Mouse (Mus musculus) liver, embryonic 13.5 days (tissue): ENCODE results near the gene Tshz2. TPM values are rescaled to one million over a fixed set of nuclear protein-coding genes. Genes with fewer than 3 reads are reported as not detected.

Experiments used
- ATAC-seq: fragments of 200-750 bp; cut with Nextera tagmentation; 2 replicates; pipeline ENCODE4 v1.8.0; 2017; ENCODE audit warnings: low read depth, mild to moderate bottlenecking, moderate number of reproducible peaks, moderate library complexity
- DNase-seq: peaks from one replicate; pipeline ENCODE4 v3.0.0; 2022
- H3K27ac ChIP-seq: fragments of 300-500 bp; sonication (generic); 2 replicates; pipeline ENCODE4 v1.5.1; 2015; ENCODE audit warnings: moderate library complexity, mild to moderate bottlenecking, inconsistent platforms
- H3K27me3 ChIP-seq: fragments of 300-500 bp; sonication (generic); 2 replicates; pipeline ENCODE4 v1.6.1; 2015; ENCODE audit warnings: mild to moderate bottlenecking, inconsistent platforms
- H3K36me3 ChIP-seq: fragments of 300-500 bp; sonication (generic); 2 replicates; pipeline ENCODE4 v1.6.1; 2015; ENCODE audit warnings: mild to moderate bottlenecking, inconsistent platforms
- H3K4me1 ChIP-seq: fragments of 300-500 bp; sonication (generic); replicated peaks from 2 replicates; pipeline ENCODE4 v1.6.1; 2015; ENCODE audit warnings: inconsistent platforms
- H3K4me2 ChIP-seq: fragments of 300-500 bp; sonication (generic); 2 replicates; pipeline ENCODE4 v1.6.1; 2015; ENCODE audit warnings: inconsistent platforms, mild to moderate bottlenecking, moderate library complexity
- H3K4me3 ChIP-seq: fragments of 300-500 bp; sonication (generic); replicated peaks from 2 replicates; pipeline ENCODE4 v1.5.1; 2015; ENCODE audit warnings: mild to moderate bottlenecking, inconsistent platforms
- H3K9ac ChIP-seq: fragments of 300-500 bp; sonication (generic); 2 replicates; pipeline ENCODE4 v1.6.1; 2015; ENCODE audit warnings: mild to moderate bottlenecking, inconsistent platforms
- H3K9me3 ChIP-seq: fragments of 300-500 bp; sonication (generic); replicated peaks from 2 replicates; pipeline ENCODE4 v1.6.1; 2016; ENCODE audit warnings: inconsistent platforms
- WGBS: fragments of 180-500 bp; shearing (Covaris S2); methylation state at CpG from one replicate; pipeline ENCODE4 v1.1.7; 2015; ENCODE audit not compliant: insufficient replicate concordance; 5-methylcytosine and 5-hydroxymethylcytosine counted together
- polyA plus RNA-seq: library from polyadenylated mRNA; unstranded; fragments of >200 nt; fragmentation: Nextera tagmentation; extraction: Ambion mirVana; gene quantifications from 2 replicates; pipeline ENCODE4 v1.2.1, GENCODE M21; 2015

Tshz2 gene
- polyA plus RNA-seq, 1 experiment from 2014 or later: 1.0 TPM

GRCm38 (mm10) chr2:169787906-169788305, 155.1 kb downstream of the Tshz2 start:
- Histone ChIP-seq H3K4me3 (no peak overlapping the region), H3K36me3 (no peaks in the 10 kb centered on the region), H3K9me3 (no peaks in the 10 kb centered on the region), H3K4me1 (peaks cover 23% of the 10 kb centered on the region), H3K4me2 (no peak overlapping the region), H3K27ac (no peak overlapping the region), H3K9ac (no peak overlapping the region), H3K27me3 (no peaks in the 10 kb centered on the region)
- DNase-seq: no peak
- no peak for ATAC-seq
- 68% methylated on average over 11 of the region's 11 CpGs for WGBS

DNA sequence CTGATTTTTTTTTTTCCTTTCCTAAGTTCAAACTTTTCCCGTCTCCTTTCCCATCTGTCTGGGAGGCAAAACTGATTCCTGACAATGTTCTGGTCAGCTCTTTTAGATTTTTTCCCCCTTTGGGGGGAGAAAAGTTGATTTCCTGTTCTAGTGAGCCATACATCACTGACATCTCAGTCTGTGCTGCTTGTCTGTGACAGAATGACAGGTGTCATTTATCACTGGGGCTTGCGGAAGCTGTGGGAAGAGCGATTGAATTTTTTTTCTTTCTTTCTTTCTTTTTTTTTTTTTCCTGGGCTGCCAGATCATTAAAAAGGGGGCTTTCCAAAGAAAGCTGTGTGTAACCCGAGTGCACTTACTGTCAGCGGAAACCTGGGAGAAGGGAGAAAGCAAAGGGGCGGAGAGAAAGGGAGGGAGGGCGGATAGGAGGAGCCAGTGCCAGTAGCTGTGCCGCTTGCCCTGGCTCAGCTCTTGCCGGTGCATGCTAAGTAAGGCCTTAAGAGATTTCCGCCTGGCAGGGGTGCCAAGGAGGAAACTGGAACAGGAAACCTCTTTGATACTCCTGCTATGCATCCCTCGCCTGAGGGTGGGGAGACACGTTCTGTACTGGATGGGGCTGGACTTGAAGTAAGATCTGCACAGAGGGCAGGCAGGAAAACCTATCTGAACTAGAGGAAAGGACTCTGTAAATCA, 157.8 kb downstream of the Tshz2 start:
- no peak overlapping the region for H3K9ac ChIP-seq
- H3K4me2 ChIP-seq: peak overlapping the region; percentile 46
- no peak for DNase-seq
- 5% methylated on average over 12 of the region's 12 CpGs for WGBS
- 0 out of 2 replicates have a peak overlapping the region, but pooled peaks have one; percentile 3 for H3K4me3 ChIP-seq
- no peaks in the 10 kb centered on the region for H3K9me3 ChIP-seq
- H3K4me1 ChIP-seq: peaks cover 8% of the 10 kb centered on the region
- H3K27me3 ChIP-seq: no peaks in the 10 kb centered on the region
- peak; percentile 52 for ATAC-seq
- H3K36me3 ChIP-seq: no peaks in the 10 kb centered on the region
- peak overlapping the region; percentile 13; the same call in 1 of the 2 replicates for H3K27ac ChIP-seq

GRCm38 (mm10) chr2:169792706-169793105, 159.9 kb downstream of the Tshz2 start:
- Histone ChIP-seq H3K4me2 (no peak overlapping the region), H3K27ac (no peak overlapping the region), H3K9me3 (no peaks in the 10 kb centered on the region), H3K4me1 (peaks cover 16% of the 10 kb centered on the region), H3K36me3 (no peaks in the 10 kb centered on the region), H3K9ac (no peak overlapping the region), H3K4me3 (no peak overlapping the region), H3K27me3 (no peaks in the 10 kb centered on the region)
- no peak for DNase-seq
- ATAC-seq: no peak
- WGBS: 43% methylated on average over 3 of the region's 3 CpGs

DNA sequence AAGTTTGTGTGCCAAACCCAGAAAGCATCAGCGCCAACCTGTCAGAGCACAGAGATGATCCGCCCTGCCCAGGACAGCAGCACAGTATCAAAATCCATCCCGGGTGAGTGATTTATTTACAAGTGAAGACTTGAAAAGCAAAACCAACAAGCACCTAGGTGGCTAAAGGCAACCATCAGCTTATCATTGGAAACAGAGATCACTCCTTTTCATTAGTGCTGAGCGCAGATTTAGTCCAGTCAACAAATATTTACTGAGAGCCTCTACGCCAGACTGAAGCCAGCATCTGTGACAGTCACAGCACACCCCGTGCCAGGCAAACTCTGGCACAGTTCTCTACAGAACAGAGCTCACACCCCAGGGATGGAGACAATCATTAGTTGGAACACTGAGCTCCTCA, 169.4 kb downstream of the Tshz2 start:
- no peak overlapping the region for H3K27ac ChIP-seq
- 70% methylated on average over 6 of the region's 6 CpGs for WGBS
- no peak for ATAC-seq

GRCm38 (mm10) chr2:169804380-169804779, 171.6 kb downstream of the Tshz2 start:
- DNase-seq (no peak), ATAC-seq (no peak)
- no peaks in the 10 kb centered on the region for H3K27me3 ChIP-seq
- no peaks in the 10 kb centered on the region for H3K36me3 ChIP-seq
- H3K4me2 ChIP-seq: no peak overlapping the region
- no peak overlapping the region for H3K4me3 ChIP-seq
- WGBS: 53% methylated on average over 5 of the region's 5 CpGs
- H3K4me1 ChIP-seq: peaks cover 3% of the 10 kb centered on the region; the same call in 1 of the 2 replicates
- no peaks in the 10 kb centered on the region for H3K9me3 ChIP-seq
- no peak overlapping the region for H3K27ac ChIP-seq
- no peak overlapping the region for H3K9ac ChIP-seq

More for the DNA sequence above, 169.4 kb downstream of the Tshz2 start:
- H3K9me3 ChIP-seq: no peaks in the 10 kb centered on the region
- H3K4me1 ChIP-seq: peaks cover 3% of the 10 kb centered on the region
- no peak overlapping the region for H3K9ac ChIP-seq
- no peak for DNase-seq
- no peaks in the 10 kb centered on the region for H3K27me3 ChIP-seq
- H3K4me3 ChIP-seq: no peak overlapping the region
- H3K4me2 ChIP-seq: no peak overlapping the region
- H3K36me3 ChIP-seq: no peaks in the 10 kb centered on the region

- DNase-seq: no peak
- no peak for ATAC-seq
- no peak overlapping the region for H3K27ac ChIP-seq
- H3K4me2 ChIP-seq: no peak overlapping the region
- no peak overlapping the region for H3K4me3 ChIP-seq
- 82% methylated on average over 12 of the region's 12 CpGs for WGBS
- no peak overlapping the region for H3K9ac ChIP-seq
- H3K4me1 ChIP-seq: no peaks in the 10 kb centered on the region
- H3K9me3 ChIP-seq: no peaks in the 10 kb centered on the region
- H3K36me3 ChIP-seq: no peaks in the 10 kb centered on the region
- no peaks in the 10 kb centered on the region for H3K27me3 ChIP-seq
Measured at GRCm38 (mm10) chr2:169805545-169805944, 172.7 kb downstream of the Tshz2 start.

- no peak overlapping the region for H3K27ac ChIP-seq
- 75% methylated on average over 5 of the region's 5 CpGs for WGBS
- no peaks in the 10 kb centered on the region for H3K9me3 ChIP-seq
- ATAC-seq (no peak), DNase-seq (no peak)
- H3K27me3 ChIP-seq: no peaks in the 10 kb centered on the region
- no peak overlapping the region for H3K9ac ChIP-seq
- H3K4me2 ChIP-seq: no peak overlapping the region
- no peaks in the 10 kb centered on the region for H3K36me3 ChIP-seq
- no peak overlapping the region for H3K4me3 ChIP-seq
- no peaks in the 10 kb centered on the region for H3K4me1 ChIP-seq
Measured at GRCm38 (mm10) chr2:169811589-169811988, 178.8 kb downstream of the Tshz2 start.

DNA sequence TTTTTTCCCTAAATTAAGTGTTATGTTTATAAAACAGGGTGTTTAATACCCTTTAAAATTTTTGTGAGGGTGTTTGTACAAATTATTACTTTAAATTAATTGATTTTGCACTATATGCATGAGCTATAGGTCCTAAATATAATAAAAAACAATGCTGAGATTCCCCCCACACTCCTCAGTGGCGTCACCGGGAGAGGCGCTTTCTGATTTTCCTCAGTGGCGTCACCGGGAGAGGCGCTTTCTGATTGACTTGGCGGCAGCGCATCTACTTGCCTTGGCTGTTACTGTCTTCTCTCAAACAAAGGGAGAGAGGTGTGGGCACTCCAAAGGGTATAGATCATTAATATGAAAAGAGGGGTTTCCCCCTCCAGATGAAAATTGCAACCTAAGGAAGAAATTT, 179.2 kb downstream of the Tshz2 start:
- 75% methylated on average over 8 of the region's 8 CpGs for WGBS
- DNase-seq (no peak), ATAC-seq (no peak)
- H3K27ac ChIP-seq: no peak overlapping the region
- no peak overlapping the region for H3K9ac ChIP-seq
- no peaks in the 10 kb centered on the region for H3K36me3 ChIP-seq
- H3K4me3 ChIP-seq: no peak overlapping the region
- no peaks in the 10 kb centered on the region for H3K9me3 ChIP-seq
- no peak overlapping the region for H3K4me2 ChIP-seq
- no peaks in the 10 kb centered on the region for H3K4me1 ChIP-seq
- no peaks in the 10 kb centered on the region for H3K27me3 ChIP-seq

- WGBS: 71% methylated on average over 7 of the region's 7 CpGs
- no peak overlapping the region for H3K9ac ChIP-seq
- no peak overlapping the region for H3K4me3 ChIP-seq
- no peak overlapping the region for H3K4me2 ChIP-seq
- H3K9me3 ChIP-seq: no peaks in the 10 kb centered on the region
- H3K36me3 ChIP-seq: no peaks in the 10 kb centered on the region
- no peaks in the 10 kb centered on the region for H3K4me1 ChIP-seq
- no peak for DNase-seq
- H3K27ac ChIP-seq: no peak overlapping the region
- no peaks in the 10 kb centered on the region for H3K27me3 ChIP-seq
- no peak for ATAC-seq
Measured at GRCm38 (mm10) chr2:169812940-169813339, 180.1 kb downstream of the Tshz2 start.

DNA sequence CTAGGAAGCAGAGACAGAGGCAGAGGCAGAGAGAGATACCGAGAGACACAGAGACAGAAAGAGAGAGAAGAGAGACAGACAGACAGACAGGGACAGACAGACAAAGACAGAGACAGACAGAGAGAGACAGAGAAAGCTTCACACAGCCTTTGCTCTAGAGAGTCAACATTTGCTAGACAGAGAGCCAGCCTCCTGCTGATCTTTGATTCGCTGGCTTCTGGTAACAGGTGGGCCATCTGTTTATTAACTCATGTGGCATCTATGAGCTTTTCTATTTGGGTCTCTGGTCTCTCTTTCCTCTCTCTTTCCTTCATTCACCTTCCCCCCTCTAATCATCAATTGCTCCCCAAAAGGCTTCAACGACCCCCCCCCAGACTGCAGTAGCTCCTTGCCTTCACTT, 181.5 kb downstream of the Tshz2 start:
- no peaks in the 10 kb centered on the region for H3K36me3 ChIP-seq
- no peaks in the 10 kb centered on the region for H3K4me1 ChIP-seq
- no peaks in the 10 kb centered on the region for H3K9me3 ChIP-seq
- H3K4me3 ChIP-seq: no peak overlapping the region
- no peaks in the 10 kb centered on the region for H3K27me3 ChIP-seq
- no peak overlapping the region for H3K9ac ChIP-seq
- no peak for DNase-seq
- no peak overlapping the region for H3K27ac ChIP-seq
- no peak overlapping the region for H3K4me2 ChIP-seq
- 45% methylated on average over 3 of the region's 3 CpGs for WGBS
- ATAC-seq: no peak

DNA sequence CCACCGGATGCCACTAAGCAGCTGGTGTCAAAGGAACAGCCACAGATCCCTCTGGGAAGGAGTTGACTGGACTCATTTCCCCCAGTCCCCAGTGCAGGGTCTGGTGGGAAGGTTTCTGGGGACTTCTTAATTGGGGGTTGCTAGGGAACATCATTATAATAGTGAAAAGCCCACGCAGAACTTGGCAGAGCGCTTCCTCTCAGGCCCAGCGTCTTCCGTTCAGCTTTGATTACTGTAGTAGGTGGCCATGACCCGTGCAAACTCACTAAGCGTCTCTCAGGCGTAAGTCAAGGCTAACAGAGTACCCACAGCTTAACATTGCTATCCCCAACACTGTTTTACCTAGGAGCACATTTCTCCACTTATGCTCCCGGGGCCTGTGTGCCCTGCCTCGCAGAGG, 181.9 kb downstream of the Tshz2 start:
- no peaks in the 10 kb centered on the region for H3K4me1 ChIP-seq
- no peak overlapping the region for H3K27ac ChIP-seq
- H3K4me2 ChIP-seq: no peak overlapping the region
- ATAC-seq (no peak), DNase-seq (no peak)
- no peaks in the 10 kb centered on the region for H3K36me3 ChIP-seq
- no peak overlapping the region for H3K9ac ChIP-seq
- no peaks in the 10 kb centered on the region for H3K27me3 ChIP-seq
- H3K9me3 ChIP-seq: no peaks in the 10 kb centered on the region
- WGBS: 65% methylated on average over 10 of the region's 10 CpGs
- H3K4me3 ChIP-seq: no peak overlapping the region

GRCm38 (mm10) chr2:169821021-169821441, 188.2 kb downstream of the Tshz2 start:
- H3K4me3 ChIP-seq: no peak overlapping the region
- no peak for DNase-seq

More at GRCm38 (mm10) chr2:169821021-169821441, 188.2 kb downstream of the Tshz2 start:
- H3K27me3 ChIP-seq: no peaks in the 10 kb centered on the region
- no peaks in the 10 kb centered on the region for H3K36me3 ChIP-seq
- no peak overlapping the region for H3K4me2 ChIP-seq
- H3K9ac ChIP-seq: no peak overlapping the region
- no peaks in the 10 kb centered on the region for H3K9me3 ChIP-seq
- 72% methylated on average over 9 of the region's 9 CpGs for whole genome bisulfite sequencing
- no peak for ATAC-seq
- H3K4me1 ChIP-seq: no peaks in the 10 kb centered on the region
- H3K27ac ChIP-seq: no peak overlapping the region
